Mouse (Mus musculus) neutrophil, adult 5-6 weeks (primary cell): ENCODE measurements around the gene Thap11. TPM values are rescaled to one million over a fixed set of nuclear protein-coding genes. Genes with fewer than 3 reads are reported as not detected.

Source experiments
- ATAC-seq: fragments of 151-379, 151-347 bp; 2 replicates; pipeline ENCODE4 v1.8.0; 2017; ENCODE audit warnings: mild to moderate bottlenecking, moderate TSS enrichment; ENCODE audit not compliant: insufficient number of reproducible peaks, poor library complexity, low FRiP score, severe bottlenecking; ENCODE audit errors: extremely low read depth
- total RNA-seq: library from RNA; stranded (forward); fragments of 200-1000 nt; gene quantifications from 2 replicates; pipeline ENCODE4 v1.2.3, GENCODE M21; 2017

The Thap11 gene
- total RNA-seq, 1 experiment from 2014 or later: 16.3 TPM

- no peak for ATAC-seq
Observed at GRCm38 (mm10) chr8:105850014-105850413, 4.9 kb upstream of the Thap11 start.

GRCm38 (mm10) chr8:105850611-105851010 is 4.3 kb upstream of the Thap11 start:
- no peak for ATAC-seq

- ATAC-seq: peak; percentile 65
Observed at GRCm38 (mm10) chr8:105851651-105852143, 3.2 kb upstream of the Thap11 start.

- no peak for ATAC-seq
Observed at GRCm38 (mm10) chr8:105852146-105852729, 2.7 kb upstream of the Thap11 start.

- ATAC-seq: no peak
Observed at GRCm38 (mm10) chr8:105853178-105853577, 1.8 kb upstream of the Thap11 start, which contains the start of gene Cenpt. Gene Cenpt (minus strand): TSS chr8:105853278.

DNA sequence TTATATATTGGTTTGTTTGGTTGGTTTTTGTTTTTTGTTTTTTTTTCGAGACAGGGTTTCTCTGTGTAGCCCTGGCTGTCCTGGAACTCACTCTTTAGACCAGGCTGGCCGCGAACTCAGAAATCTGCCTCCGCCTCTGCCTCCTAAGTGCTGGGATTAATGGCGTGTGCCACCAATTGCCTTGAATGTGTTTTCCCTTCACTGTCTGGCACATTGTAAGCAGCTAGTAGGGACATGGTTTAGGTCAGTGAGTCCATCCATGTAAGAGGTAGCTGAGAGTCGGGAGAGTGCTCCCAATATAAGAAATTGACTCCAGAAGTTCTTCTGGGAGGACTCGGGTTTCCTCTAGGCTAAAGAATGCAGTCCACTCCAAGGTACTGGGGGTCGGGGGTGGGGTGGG is 629 bp upstream of the Thap11 start:
- no peak for ATAC-seq

GRCm38 (mm10) chr8:105855248-105856167 is 576 bp downstream of the Thap11 start:
- ATAC-seq: no peak

DNA sequence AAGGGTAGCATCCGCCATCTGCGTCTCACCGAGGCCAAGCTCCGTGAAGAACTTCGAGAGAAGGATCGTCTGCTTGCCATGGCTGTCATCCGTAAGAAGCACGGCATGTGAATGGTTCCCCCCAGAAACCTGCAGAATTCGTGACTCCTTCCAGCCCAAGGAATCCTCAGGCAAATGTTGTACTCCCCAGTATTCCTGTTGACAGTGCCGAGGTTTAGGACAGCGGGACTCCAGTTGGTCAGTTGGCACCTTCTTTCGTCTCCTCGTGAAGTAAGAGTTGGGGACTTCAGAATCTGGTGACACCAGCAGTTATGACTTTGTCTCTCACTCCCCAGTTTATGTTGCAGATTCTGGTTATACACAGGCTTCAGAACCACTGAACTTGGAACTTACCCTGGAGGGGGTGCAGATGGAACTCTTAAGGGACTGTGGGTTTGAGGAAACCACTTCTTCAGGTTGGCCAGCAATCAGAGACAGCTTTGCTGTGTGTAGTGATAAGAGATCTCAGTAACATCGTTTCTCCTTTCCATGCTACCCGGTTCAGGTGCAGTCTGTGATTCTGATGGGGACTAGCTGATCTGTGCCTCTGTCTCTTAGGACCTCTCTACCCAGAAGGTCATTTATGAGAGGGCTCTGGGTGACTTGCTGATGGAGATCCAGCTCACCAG is 1.4 kb downstream of the Thap11 start:
- ATAC-seq: no peak

DNA sequence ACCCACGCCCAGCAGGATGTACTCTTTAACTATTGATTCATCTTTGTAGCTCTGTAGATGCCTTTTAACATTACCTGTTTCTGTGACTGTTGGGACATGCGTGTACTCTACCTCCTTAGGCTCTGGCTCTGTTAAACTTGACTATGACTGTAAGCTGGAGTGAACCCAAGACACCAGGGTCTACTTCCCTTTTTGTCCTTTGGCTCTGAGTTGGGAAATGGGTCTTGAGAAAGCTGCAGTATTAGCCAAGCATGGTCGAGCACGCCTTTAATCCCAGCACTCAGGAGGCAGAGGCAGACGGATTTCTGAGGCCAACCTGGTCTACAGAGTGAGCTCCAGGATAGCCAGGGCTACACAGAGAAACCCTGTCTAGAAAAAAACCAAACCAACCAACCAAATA is 3.6 kb downstream of the Thap11 start:
- ATAC-seq: peak; percentile 24; the same call in 1 of the 2 replicates

DNA sequence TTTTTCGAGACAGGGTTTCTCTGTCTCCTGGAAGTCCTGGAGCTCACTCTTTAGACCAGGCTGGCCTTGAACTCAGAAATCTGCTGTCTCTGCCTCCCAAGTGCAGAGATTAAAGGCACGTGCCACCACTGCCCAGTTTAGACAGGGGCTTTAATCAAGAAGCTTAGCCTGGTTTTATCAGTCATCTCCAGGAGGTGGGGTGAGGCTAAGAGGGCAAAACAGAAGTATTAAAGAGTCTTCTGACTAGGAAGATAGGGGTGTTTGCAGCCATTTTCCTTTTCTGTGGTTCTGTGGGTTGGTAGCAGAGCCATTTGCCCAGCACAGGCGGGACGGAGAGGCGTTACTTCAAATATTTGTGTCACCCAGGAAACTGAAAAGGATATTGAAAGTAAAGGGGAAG is 4.4 kb downstream of the Thap11 start:
- ATAC-seq: no peak

- peak; percentile 96 for ATAC-seq
Observed at GRCm38 (mm10) chr8:105860143-105860981, 5.4 kb downstream of the Thap11 start, which contains the start of gene Nutf2. Gene Nutf2 (plus strand): TSS chr8:105860580.

DNA sequence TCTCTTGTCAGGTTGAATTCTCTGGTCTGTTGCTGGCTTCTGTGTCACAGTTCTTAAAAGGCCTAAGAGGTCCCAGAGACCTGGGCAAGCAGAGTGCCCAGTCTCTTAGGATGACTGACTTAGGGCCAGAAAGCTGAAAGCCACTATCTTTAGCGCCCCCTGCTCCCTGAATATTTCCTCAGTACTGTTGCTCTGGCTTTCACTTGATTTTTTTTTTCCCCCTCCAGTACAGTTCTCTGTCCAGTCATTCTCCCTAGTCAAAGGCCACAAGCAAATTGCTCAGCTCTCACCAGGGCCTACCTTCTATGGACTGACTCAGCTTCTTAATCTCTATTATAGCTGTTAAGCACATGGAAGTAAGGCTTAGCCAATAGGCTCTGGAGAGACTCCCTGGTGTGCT is 7.0 kb downstream of the Thap11 start:
- no peak for ATAC-seq

- ATAC-seq: no peak
Observed at GRCm38 (mm10) chr8:105866364-105867029, 11.6 kb downstream of the Thap11 start.

- no peak for ATAC-seq
Observed at GRCm38 (mm10) chr8:105874301-105874700, 19.4 kb downstream of the Thap11 start.

- peak; percentile 93 for ATAC-seq
Observed at GRCm38 (mm10) chr8:105880754-105881520, 26.0 kb downstream of the Thap11 start, which contains the start of gene Edc4. Gene Edc4 (plus strand): TSS chr8:105880881.

DNA sequence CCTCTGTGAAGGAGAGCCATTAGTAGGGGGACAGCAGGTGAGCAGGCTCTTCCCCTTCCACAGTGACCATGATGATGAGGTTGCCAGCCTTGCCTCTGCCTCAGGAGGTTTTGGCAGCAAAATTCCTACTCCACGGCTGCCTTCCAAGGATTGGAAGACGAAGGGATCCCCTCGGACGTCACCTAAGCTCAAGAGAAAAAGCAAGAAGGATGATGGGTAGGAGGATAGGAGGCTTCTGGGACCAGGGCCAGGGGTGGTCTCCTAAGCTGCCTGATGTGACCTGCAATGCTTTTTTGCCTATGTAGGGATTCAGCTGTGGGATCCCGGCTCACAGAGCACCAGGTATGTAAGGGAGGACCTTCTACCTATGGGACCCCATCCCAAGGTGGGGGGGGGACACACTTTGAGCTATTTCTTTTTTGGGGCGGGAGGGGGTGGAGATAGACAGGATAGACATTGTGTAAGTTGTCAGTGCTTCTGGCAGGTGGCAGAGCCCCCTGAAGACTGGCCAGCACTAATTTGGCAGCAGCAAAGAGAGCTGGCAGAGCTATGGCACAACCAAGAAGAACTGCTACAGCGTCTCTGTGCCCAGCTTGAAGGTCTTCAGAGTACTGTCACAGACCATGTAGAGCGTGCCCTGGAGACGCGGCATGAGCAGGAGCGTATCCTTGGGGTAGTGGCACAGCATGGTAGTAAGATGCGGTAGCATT is 35.0 kb downstream of the Thap11 start:
- ATAC-seq: no peak

DNA sequence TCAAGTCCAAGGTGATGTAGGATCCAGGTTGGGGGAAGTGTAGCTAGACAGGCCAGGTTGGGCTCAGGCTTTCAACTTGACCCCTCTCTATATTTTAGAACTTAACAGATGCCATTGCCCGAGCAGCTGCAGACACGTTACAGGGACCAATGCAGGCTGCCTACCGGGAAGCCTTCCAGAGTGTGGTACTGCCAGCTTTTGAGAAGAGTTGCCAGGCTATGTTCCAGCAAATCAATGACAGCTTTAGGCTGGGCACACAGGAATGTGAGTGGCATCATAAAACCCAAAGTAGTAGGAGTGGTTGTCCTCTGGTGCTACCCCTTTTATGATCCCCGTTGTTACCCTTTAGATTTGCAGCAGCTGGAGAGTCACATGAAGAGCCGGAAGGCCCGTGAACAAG is 35.9 kb downstream of the Thap11 start:
- no peak for ATAC-seq
